Mouse (Mus musculus): ENCODE results near the gene Ccn1. TPM values are rescaled to one million over a fixed set of nuclear protein-coding genes. Genes with fewer than 3 reads are reported as not detected.

Gene Ccn1
- polyA plus RNA-seq (2017; shearing (Covaris generic)): 0.23 TPM

GRCm38 (mm10) chr3:145649852-145650202 is at the start of gene Ccn1:
Ccn1 (minus strand) TSS chr3:145649981.

Other genes with a start within 250 kb of the Ccn1 start
- 38.2 TPM for gene Znhit6, start 73.8 kb downstream of the Ccn1 start, polyA plus RNA-seq (2017; shearing (Covaris generic))
- gene Ddah1, start 108.7 kb upstream of the Ccn1 start, polyA plus RNA-seq (2017; shearing (Covaris generic)): not detected